Mouse (Mus musculus) cerebellum, postnatal 4 days (tissue): ENCODE results near the gene Arid5b.
A peak's percentile ranks its signal among the peaks of the same experiment; 100 is the strongest.
"Not testable (repeated sequence)": the region's sequence is repeated elsewhere in the genome, so short reads cannot be mapped to it uniquely, and the experiment has no call there.

Experiments used
- DNase-seq, 2 experiments: peaks; one replicate each; pipeline ENCODE4 v3.0.0; 2022; ENCODE audit warnings: low spot score in 2 of 2, mixed read lengths in 1 of 2

Gene Arid5b

DNA sequence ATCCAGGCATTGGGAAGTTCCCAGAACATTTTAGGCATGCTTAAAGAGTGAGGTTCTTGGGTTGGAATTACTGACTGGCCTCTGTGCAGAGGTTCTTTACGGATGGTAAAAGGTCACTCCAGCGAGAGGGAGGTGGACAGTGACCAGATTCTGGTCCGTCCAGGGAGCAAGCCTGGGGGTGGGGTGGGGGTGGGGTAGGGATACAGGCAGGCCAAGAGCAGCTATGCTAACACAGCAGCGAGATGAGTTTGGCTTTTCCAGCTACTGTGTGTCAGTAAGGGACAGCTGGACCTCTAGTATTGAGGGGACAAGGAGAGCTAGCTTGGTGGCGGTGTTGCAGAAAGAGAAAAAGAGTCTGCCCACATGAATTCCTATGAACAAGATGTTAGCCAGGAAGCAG is 167.9 kb downstream of the Arid5b start:
- DNase-seq: no peak

DNA sequence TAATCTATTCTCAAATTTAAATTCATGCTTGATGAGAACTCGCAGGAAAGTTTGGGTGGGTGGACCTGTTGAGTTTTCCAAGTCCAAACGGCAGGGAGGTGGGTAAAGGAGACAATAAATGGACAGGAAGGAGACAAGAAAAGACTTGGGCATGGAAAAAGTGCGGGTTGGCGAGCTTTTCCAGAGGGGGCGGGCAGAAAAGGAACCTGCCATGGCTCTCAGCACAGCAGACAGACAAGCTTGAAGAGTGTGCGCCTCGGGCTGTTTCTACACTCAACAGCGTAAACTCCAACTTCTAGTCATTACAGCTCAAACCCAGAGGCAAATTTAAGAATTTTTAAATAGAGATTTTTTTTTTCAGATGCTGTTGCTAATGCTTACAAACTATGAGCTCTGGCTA is 168.4 kb downstream of the Arid5b start:
- DNase-seq: no peak

DNA sequence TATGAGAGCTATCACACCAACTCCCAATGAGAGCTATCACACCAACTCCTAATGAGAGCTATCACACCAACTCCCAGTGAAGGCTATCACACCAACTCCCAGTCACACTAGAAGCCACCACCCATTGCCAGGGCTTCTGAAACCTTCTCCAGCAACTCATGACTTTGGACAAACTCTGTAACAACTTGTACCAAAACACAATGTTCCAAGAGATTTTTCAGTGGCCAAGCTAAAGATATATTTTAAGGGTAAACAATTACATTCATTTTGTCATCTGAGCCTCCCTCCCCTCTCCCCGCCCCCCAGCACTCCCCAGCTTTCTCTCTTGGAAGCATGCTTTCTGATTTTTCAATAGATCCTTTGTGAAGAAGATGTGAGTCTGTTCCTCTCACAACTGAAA is 168.9 kb downstream of the Arid5b start:
- no peak for DNase-seq

DNA sequence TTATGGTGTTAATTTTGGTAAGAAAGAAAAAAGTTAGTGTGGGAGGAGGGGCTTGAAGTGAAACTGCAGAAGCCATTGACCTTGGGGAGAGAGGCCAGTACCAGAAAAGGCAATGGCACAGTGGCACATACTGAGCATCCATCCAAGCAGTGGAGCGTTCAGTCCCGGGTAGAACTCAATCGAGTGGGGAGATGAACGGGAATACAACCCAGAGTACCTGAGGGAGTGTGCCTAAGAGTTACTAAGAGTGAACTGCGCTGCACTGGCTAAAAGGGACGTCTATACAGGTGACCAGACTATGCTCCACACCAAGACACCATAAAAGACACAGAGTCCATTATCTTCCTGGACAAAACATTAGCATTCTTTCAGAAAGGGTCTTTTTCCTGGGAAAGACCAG is 170.8 kb downstream of the Arid5b start:
- DNase-seq: no peak

DNA sequence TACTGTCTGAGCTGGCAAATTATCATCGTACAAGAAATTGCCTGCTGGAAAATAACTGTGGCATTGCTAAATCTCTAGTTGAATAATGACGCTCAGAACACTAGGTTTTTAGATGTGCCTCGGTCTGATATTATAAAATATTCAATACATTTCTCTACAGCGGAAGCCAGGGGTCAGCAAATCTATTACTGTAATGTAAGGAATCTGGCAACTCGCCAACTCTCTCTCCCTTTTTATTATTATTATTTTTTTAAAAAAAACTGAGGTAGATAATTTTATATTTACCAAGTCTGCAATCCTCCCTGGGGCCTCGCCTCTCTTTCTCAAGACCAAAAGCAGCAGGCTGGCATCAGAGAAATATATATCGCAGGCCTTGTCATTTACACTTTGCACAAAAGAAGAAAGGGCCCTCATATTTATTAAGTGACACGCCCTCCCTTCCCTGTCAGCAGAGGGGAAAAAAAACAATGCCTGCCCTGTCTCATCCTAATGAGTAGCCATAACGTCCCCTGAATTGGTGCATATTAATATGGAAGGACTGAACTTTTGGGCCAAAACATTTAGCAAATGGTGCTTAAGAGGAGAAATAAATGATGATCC is 172.1 kb downstream of the Arid5b start:
- DNase-seq: no peak

DNA sequence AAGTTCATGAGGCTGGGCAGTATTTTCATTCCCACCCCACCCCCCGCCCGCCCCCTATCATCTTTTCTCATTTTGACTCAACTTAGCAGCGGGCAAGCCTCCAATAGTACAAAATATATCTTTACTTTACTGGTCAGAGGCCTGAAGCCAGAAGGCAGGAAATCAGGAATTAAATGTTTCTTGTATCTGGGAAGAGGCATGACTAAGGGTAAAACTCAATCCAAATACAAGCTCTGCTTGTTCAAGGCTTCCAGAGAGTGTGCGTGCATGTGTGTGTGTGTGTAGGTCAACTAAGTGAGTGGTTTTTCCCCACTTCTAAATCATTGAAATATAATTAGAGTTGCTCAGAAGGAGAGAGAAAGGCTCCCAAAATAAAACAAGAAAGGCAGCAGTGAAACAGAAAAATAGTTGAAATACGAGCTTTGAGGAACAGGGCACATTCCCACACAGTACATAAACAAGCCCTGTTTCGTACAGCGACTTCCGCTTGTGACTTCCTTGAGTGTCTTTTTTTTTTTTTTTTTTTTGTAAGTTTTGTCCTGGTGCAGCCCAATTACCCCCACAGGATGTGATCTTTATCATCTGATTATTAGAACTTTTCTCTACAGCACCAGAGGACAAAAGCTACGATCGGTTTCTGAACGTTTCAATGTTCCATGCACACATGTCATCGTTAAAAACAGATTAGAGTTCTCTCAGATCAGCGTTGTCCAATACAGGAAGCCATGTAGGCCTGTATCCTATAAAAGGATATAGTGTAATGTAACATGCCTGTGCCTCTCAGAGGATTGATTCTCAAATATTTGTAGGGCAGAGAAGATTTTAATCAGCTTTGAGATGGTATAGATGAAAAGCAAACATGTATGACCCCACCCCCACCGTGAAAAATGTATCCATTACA is 173.4 kb downstream of the Arid5b start:
- no peak for DNase-seq

DNA sequence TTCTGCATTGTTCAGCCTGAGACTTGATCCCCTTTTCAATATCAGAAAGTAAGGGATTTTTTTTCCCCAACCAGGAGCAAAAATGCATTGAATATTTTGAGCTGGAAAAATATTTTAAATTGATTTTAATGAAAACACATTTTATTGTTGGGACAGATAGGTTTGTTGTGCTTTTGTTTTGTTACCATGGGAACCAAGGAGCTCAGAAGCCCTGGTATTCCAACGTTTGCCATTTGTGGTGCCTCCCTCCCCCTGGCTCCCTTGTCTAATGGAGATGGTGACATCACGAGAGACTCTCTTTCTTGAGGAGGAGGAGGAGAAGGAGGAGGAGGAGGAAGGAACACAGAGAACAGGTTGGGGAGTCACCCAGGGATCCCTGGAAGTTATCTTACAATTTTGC is 174.1 kb downstream of the Arid5b start:
- DNase-seq: no peak

DNA sequence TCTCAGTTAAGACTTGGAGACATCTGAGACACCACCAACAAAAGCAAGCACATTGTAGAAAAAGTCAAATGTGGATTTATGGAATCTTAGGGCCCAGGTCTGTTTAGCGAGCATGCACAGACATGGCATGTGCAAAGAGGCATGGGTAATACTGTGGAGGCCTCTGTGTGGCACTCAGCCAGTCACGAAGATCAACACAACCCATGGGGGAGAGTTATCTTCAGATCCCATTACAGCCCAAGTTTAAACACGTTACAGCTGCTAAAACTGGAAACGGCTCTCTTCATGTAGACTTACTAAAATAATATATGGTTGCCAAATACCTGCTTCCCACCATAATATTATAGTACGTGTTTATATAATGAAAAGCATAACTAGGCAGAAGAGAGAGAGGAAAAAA is 174.6 kb downstream of the Arid5b start:
- peak in 1 of 2 experiments; percentile 18 for DNase-seq

DNA sequence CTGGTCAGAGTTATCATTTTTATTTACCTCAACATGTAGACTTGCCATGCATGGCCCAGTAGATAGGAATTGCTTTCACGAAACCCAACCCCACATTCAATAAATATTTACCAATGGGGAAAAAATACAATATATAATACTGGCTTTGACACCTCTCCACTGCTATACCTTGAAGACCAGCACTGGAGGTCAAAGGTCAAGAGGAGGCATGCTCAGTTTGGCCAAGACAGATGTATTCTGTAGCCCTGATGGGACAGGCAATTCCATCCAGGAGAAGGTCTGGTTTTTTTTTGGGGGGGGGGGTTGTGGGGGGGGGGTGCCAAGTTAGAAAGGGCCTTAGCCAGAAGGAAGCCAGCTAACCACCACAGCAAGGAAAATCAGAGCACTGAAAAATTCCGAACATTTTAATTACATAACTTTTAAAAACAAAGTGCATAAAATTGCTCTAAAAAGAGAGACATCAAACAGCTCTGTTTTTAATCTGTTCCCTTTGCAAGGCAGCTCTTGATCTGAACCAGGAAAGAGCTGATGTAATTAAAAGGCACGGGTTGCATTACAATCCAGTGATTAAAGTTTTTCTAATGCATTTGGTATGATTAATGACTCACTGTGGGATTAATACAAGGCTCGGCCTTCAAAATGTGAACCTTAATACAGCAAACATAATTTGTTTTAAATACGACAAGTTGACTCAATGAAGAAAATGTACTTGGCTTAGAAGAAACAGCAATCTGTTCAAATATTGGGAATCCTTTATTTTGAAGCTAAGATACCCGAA is 175.3 kb downstream of the Arid5b start:
- no peak for DNase-seq

DNA sequence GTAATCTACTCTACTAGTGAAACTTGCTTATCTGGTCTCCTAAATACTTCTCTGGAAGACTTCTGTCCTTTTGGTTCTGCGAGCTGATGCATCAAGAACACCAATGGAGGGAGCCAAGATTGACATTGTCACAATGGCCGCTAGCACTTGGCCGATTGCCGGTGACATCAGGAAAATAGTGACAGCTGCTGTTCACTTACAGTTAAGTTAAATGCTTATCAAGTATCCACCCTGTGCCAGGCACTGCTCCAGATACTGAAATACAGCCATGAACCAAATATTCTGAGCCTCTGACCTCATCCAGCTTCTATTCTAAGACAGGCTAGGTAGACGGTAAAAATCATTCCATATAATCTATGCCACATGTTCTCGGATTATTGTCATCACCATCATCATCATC is 176.0 kb downstream of the Arid5b start:
- no peak for DNase-seq

DNA sequence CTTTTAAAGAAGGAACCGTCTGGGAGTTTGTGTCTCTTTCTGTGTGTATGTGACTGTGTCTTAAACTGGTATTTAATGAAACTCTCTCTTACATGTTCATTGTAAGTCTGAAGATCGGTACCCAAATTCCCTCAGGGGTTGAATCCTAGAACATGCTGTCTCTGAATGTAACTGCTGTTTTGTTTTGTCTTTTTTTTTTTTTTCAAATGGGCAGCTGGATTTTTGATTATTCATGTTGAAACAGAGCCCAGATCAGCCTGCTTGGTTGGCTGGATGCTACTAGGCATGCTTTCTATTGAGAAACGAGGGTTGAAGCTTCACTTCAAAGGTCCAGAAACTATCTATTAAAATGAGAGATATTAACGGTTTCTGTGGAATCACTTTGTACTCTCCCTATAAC is 177.3 kb downstream of the Arid5b start:
- DNase-seq: no peak

DNA sequence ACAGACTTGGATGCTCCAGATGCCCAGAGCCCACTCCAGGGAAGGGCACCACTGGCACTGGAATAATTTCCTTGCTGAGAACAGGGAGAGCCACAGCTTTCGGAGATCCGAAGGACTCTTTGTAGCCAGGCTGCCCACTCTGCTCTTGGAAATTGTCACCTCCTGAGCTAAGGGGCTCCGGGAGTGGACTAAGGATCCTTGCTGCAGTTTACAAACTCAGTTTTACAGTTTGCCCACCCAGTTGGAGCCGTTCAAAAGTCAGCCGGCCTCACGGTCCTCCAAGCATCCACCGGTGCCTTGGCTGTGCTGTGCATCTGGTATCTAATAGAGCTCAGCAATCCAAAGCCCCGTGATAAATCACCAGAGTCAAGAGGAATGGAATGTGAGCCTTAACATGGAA is 178.0 kb downstream of the Arid5b start:
- DNase-seq: no peak

DNA sequence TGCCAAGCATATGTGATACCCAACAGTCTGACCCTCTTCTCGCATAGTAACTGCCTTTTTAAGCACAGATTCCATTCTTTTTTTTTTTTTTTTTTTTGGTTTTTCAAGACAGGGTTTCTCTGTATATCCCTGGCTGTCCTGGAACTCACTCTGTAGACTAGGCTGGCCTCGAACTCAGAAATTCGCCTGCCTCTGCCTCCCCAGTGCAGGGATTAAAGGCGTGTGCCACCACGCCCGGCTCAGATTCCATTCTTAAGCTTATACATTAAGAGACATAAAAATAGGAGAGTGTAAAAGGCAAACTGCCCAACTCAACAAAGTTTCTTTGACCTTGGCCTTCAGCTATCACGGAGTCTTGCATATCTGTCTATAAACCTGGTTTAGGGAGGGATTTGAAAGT is 178.7 kb downstream of the Arid5b start:
- DNase-seq: not testable (repeated sequence)

DNA sequence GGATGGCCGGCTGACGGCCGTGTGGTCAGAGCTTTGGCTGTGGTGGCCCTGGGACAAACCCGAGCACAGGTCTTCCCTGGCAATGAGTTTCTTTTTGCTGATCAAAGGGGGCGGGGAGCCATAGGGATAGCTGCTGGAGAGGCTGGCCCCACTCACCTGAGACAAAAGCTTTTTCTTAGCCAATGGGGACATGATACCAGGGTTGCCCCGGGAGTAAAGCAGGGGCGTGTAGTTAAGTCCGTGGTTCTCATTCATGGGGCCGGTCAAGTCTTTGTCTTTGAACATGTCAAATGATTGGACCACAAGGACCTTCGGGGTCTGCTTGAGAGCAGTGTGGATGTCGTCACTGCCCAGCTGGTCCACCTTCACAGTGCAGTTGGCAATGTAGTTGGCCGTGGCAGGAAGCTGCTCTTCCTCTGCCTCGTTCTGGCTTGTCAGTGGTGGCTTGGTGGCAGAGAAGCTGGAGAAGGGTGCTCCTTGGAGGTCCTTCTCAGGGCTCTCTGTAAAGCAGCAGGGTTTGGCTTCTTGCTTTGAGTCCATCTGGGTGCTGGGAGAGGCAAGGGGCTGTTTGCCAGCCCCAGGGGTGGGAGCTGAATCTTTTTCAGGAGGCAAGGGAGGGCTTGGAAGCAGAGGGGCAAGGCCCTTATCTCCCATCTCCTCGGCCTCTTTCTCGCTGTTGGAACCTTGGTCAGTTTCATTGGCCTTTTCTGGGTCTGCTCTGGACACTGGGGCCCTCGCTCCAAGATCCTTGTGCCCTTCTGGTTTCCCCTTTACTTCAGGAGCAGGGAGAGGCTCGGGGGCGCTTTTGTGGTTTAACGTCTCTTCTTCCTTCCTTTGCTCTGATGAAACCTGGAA is 180.5 kb downstream of the Arid5b start:
- DNase-seq: no peak

DNA sequence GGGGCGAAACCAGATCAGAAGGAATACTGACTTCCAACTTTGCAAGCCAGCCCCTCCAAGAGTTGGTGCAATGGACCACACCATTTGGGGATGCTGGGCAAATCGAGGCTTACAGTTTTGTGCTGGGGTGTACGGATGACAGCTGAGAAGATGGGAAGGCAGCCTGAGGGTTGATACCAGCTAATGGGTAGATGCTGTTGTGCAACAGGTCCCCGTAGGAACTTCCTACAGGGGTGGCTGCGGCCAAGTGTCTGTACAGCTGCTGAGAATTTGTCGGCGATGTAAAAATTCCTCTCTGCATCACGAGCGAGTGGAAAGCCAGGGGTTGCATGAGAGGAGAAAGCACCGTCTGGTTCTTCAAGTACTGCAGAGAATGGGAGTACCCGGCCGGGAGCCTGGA is 182.1 kb downstream of the Arid5b start:
- no peak for DNase-seq

DNA sequence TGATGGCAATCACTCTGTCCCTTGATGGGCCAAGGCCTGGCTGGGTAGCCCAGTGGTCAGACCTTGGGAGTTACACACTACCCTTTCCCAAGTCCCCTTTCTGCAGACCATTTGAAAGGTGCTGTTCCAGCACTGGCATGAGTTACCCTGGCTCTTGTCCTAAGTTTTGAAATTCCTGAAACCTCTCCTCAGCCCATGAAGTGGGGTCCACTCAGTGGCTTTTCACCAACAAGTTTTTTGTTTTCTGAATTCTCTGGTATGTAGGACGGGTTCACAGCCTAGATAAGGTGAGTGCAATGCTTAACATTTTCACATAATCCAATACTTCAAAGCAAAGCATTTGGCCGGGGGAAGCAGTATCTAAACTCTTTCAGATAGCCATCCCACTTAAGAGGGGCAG is 183.4 kb downstream of the Arid5b start:
- DNase-seq: no peak

DNA sequence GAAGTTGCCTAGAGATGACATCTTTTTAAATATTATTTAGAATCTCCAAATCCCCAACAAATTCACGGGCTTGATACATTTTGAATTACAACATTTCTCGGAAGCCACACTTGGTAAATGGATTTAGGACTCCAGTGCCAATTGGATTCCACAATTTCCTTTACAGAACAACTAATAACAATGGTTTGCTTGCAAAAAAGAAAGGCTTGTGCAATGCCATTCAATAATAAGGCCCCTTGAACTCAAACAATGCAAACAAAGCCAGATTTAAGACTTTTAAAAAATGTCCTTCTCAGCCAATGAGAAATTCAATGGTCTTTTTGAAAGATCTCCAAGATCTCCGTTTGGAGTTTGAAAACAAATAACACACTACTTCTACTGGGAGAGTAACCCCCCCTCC is 185.0 kb downstream of the Arid5b start:
- no peak for DNase-seq

DNA sequence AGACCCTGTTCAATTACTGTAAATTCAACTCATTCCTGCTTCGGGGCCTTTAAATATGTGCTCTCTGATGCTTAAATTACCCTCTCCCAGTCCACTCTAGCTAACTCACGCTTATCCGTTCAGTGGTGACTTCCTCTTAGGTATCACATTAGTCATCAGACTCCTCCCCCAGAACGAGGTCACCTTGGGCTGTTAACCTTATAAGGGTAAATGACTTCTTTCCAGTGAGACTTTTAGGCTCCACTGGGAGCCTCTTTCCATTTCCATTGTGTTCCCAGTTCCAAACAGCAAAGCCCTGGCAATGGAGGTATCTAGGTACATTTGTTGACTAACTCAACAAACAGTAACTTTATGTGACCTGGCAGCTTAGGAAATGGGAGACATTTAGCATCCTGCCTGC is 186.7 kb downstream of the Arid5b start:
- no peak for DNase-seq

DNA sequence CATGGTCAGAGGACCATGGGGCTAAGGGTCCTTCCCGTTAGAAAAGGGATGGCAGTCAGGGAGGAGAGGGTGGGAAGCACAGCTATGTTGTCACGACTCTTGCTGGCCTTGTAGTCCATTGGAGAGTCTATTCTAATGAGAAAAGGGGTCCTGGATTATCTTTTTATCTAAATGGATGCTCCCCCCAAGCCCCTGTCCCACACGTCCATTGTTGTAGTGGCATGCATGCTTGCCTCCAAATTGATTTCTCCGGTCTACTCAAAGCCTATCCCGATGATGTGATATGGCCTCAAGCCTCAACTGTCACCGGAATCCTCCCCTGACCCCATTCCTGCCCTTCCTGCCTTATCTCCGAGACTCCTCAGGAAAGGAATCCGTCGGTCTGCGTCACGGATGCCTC is 187.5 kb downstream of the Arid5b start:
- no peak for DNase-seq

DNA sequence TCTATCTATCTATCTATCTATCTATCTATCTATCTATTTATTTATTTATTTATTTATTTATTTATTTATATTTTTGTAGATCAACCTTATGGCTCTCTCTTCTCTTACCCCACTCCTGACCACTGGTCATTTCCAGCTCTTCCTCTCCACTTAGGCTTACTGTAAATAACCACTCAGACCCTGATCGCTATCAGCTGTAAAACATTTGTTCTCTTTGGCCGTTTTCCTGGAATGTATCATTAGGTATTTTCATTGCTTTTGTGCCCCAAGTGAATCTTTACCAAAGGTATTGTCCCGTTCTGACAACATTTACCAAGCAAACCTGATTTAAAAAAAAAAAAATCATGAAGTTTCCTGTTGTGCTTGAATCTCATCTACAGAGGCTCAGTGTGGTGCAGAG is 188.0 kb downstream of the Arid5b start:
- no peak for DNase-seq

DNA sequence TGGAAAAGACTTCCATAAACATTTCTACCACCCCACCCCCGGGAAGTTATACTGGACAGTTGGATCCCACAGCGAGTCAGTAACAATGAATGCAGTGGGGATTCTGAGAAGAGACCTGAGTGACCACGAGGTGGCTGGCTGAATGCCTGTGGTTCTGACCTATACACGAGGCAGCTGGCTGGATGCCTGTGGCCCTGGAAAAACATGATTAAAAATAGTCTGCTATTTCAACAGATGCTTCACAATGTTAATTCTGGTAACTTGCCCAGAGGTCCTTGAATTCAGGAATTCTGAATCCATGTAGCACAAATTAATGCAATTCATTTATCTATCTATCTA is 188.4 kb downstream of the Arid5b start:
- no peak for DNase-seq
